Mouse (Mus musculus) G1E (cell line): ENCODE measurements around the gene Lrrc9.

Source experiments
- CTCF ChIP-seq: IDR thresholded peaks from 2 replicates; pipeline ENCODE4 v1.5.1; 2012; ENCODE audit warnings: low read depth, low read length, inconsistent platforms, mixed read lengths
- GATA2 ChIP-seq: IDR thresholded peaks from 2 replicates; pipeline ENCODE4 v1.6.1; 2012; ENCODE audit warnings: low read depth, low read length, inconsistent platforms, borderline replicate concordance
- POLR2AphosphoS5 ChIP-seq: IDR thresholded peaks from 2 replicates; pipeline ENCODE4 v1.6.1; 2012; ENCODE audit warnings: low read depth, low read length, inconsistent platforms; ENCODE audit not compliant: insufficient replicate concordance

DNA sequence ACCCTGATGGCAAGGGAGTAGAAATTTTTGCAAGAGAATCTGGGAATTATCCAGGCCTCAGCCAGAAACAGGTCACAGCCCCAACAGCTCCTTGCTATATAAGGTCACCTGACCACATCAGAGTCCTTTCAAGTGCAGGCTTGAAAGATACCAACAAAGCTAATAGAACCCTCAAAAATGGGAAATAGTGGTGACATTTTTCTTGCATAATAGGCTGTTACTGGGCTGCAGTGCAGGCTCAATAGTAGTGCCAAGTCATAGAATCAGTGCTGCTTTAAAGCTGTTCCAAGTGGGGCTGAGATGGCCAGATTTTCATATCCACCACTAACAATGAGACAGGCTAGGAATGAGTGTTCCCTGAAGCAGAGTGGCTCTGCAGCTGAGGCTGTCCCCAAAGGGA lies 40.6 kb downstream of the Lrrc9 start:
- no peak for TF ChIP-seq CTCF
- no peak for TF ChIP-seq POLR2AphosphoS5
- no peak for TF ChIP-seq GATA2
